Mouse (Mus musculus) olfactory bulb, adult 2 months (tissue): ENCODE measurements around the gene Ergic1.

ENCODE experiments used
- CTCF ChIP-seq: fragments of 200-500 bp; IDR thresholded peaks from 2 replicates; pipeline ENCODE4 v1.5.1; 2012; ENCODE audit warnings: low read depth, mild to moderate bottlenecking, low read length, moderate library complexity; ENCODE audit not compliant: insufficient read depth
- POLR2A ChIP-seq: fragments of 200-500 bp; IDR thresholded peaks from 2 replicates; pipeline ENCODE4 v1.6.1; 2012; ENCODE audit warnings: mild to moderate bottlenecking, low read depth, low read length, moderate library complexity; ENCODE audit not compliant: insufficient read depth

DNA sequence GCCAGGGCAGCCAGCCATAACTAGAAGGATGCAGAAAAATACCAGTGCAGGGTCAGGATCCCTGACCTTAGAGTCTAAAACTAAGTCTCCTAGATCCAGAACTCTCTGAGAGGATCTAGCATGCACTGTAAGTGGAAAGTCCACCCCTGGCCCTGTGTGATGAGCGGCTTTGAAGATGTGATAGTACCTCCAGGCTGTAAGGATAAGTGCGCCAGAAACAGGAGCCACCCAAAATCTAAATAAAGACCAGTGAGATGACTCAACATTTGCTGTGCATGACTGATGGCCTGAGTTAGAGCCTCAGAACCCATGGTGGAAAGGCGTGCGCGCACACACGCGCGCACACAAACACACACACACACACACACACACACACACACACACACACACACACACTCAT is 47.6 kb downstream of the Ergic1 start:
- TF ChIP-seq CTCF: no peak
- TF ChIP-seq POLR2A: no peak
